Mouse (Mus musculus) limb, embryonic 10.5 days (tissue): ENCODE measurements around the gene Cpz. TPM values are rescaled to one million over a fixed set of nuclear protein-coding genes. Genes with fewer than 3 reads are reported as not detected.
A peak's percentile ranks its signal among the peaks of the same experiment; 100 is the strongest.

ENCODE experiments used
- DNase-seq: peaks from one replicate; pipeline ENCODE4 v3.0.0-alpha.2; 2017; ENCODE audit warnings: low spot score
- H3K27ac ChIP-seq: fragments of 300-500 bp; sonication (generic); 2 replicates; pipeline ENCODE4 v1.5.1; 2016; ENCODE audit warnings: mild to moderate bottlenecking
- H3K27me3 ChIP-seq: fragments of 300-500 bp; sonication (generic); 2 replicates; pipeline ENCODE4 v1.6.1; 2016; ENCODE audit warnings: low read depth, mild to moderate bottlenecking; ENCODE audit not compliant: poor library complexity, severe bottlenecking
- H3K36me3 ChIP-seq: fragments of 300-500 bp; sonication (generic); 2 replicates; pipeline ENCODE4 v1.6.1; 2016; ENCODE audit warnings: mild to moderate bottlenecking, moderate library complexity
- H3K4me1 ChIP-seq: fragments of 300-500 bp; sonication (generic); 2 replicates; pipeline ENCODE4 v1.6.1; 2016
- H3K4me3 ChIP-seq: fragments of 300-500 bp; sonication (generic); 2 replicates; pipeline ENCODE4 v1.5.1; 2016; ENCODE audit warnings: mild to moderate bottlenecking, moderate library complexity
- H3K9me3 ChIP-seq: fragments of 300-500 bp; sonication (generic); replicated peaks from 2 replicates; pipeline ENCODE4 v1.6.1; 2016; ENCODE audit warnings: mild to moderate bottlenecking
- WGBS: fragments of 180-500 bp; shearing (Covaris S2); methylation state at CpG from one replicate; pipeline ENCODE4 v1.1.7; 2016; 5-methylcytosine and 5-hydroxymethylcytosine counted together
- polyA plus RNA-seq: library from polyadenylated mRNA; unstranded; fragments of >200 nt; fragmentation: Nextera tagmentation; extraction: Ambion mirVana; gene quantifications from 2 replicates; pipeline ENCODE4 v1.2.1, GENCODE M21; 2016

Gene Cpz
- polyA plus RNA-seq, 1 experiment from 2014 or later, result 4.2 TPM

GRCm38 (mm10) chr5:35551855-35552837 is 26.6 kb upstream of the Cpz start:
- H3K36me3 ChIP-seq, result peaks cover 30% of the 10 kb centered on the region
- no peak overlapping the region for H3K4me3 ChIP-seq
- H3K27me3 ChIP-seq, result no peaks in the 10 kb centered on the region
- H3K4me1 ChIP-seq, result peaks cover 13% of the 10 kb centered on the region
- WGBS, result 48% methylated on average over 7 of the region's 7 CpGs
- DNase-seq, result no peak
- H3K27ac ChIP-seq, result no peak overlapping the region
- H3K9me3 ChIP-seq, result no peaks in the 10 kb centered on the region

GRCm38 (mm10) chr5:35546127-35546526 is 20.6 kb upstream of the Cpz start:
- Histone ChIP-seq H3K9me3 (no peaks in the 10 kb centered on the region), H3K27me3 (no peaks in the 10 kb centered on the region; the same call in 1 of the 2 replicates), H3K27ac (no peak overlapping the region), H3K36me3 (no peaks in the 10 kb centered on the region), H3K4me3 (no peak overlapping the region), H3K4me1 (peaks cover 4% of the 10 kb centered on the region)
- DNase-seq, result no peak

- Histone ChIP-seq H3K4me3 (no peak overlapping the region), H3K27me3 (no peaks in the 10 kb centered on the region; the same call in 1 of the 2 replicates), H3K27ac (peak overlapping the region; percentile 76), H3K4me1 (peaks cover 13% of the 10 kb centered on the region), H3K36me3 (no peaks in the 10 kb centered on the region), H3K9me3 (no peaks in the 10 kb centered on the region)
- DNase-seq, result peak; percentile 42
- WGBS, result 72% methylated on average over 4 of the region's 4 CpGs
Measured at GRCm38 (mm10) chr5:35541059-35541790, 15.7 kb upstream of the Cpz start.

GRCm38 (mm10) chr5:35540555-35540954 is 15.1 kb upstream of the Cpz start:
- peaks cover 13% of the 10 kb centered on the region for H3K4me1 ChIP-seq
- 62% methylated on average over 5 of the region's 5 CpGs for WGBS
- H3K9me3 ChIP-seq, result no peaks in the 10 kb centered on the region
- no peaks in the 10 kb centered on the region; the same call in 1 of the 2 replicates for H3K27me3 ChIP-seq
- no peak overlapping the region for H3K4me3 ChIP-seq
- no peak for DNase-seq
- no peaks in the 10 kb centered on the region for H3K36me3 ChIP-seq
- H3K27ac ChIP-seq, result peak overlapping the region; percentile 76; the same call in 1 of the 2 replicates

- no peak overlapping the region for H3K27ac ChIP-seq
- H3K36me3 ChIP-seq, result no peaks in the 10 kb centered on the region
- WGBS, result 72% methylated on average over 4 of the region's 4 CpGs
- H3K27me3 ChIP-seq, result no peaks in the 10 kb centered on the region; the same call in 1 of the 2 replicates
- no peaks in the 10 kb centered on the region for H3K9me3 ChIP-seq
- H3K4me3 ChIP-seq, result no peak overlapping the region
- no peak for DNase-seq
- H3K4me1 ChIP-seq, result peaks cover 13% of the 10 kb centered on the region
Measured at GRCm38 (mm10) chr5:35539576-35539975, 14.1 kb upstream of the Cpz start.

- Histone ChIP-seq H3K4me3 (no peak overlapping the region), H3K27me3 (no peaks in the 10 kb centered on the region), H3K4me1 (peaks cover 13% of the 10 kb centered on the region), H3K27ac (no peak overlapping the region), H3K9me3 (no peaks in the 10 kb centered on the region), H3K36me3 (no peaks in the 10 kb centered on the region)
- no peak for DNase-seq
- 85% methylated on average over 3 of the region's 3 CpGs for WGBS
Measured at GRCm38 (mm10) chr5:35538022-35538421, 12.5 kb upstream of the Cpz start.

- H3K36me3 ChIP-seq, result no peaks in the 10 kb centered on the region
- 79% methylated on average over 1 of the region's 1 CpGs for WGBS
- H3K27me3 ChIP-seq, result no peaks in the 10 kb centered on the region
- no peak overlapping the region for H3K27ac ChIP-seq
- no peaks in the 10 kb centered on the region for H3K9me3 ChIP-seq
- peaks cover 13% of the 10 kb centered on the region for H3K4me1 ChIP-seq
- H3K4me3 ChIP-seq, result no peak overlapping the region
- DNase-seq, result no peak
Measured at GRCm38 (mm10) chr5:35537474-35537873, 12.0 kb upstream of the Cpz start.

GRCm38 (mm10) chr5:35536271-35536670 is 10.8 kb upstream of the Cpz start:
- no peak overlapping the region for H3K4me3 ChIP-seq
- no peaks in the 10 kb centered on the region for H3K9me3 ChIP-seq
- no peaks in the 10 kb centered on the region for H3K36me3 ChIP-seq
- peaks cover 11% of the 10 kb centered on the region for H3K4me1 ChIP-seq
- H3K27ac ChIP-seq, result no peak overlapping the region
- DNase-seq, result no peak
- no peaks in the 10 kb centered on the region for H3K27me3 ChIP-seq
- WGBS, result 64% methylated on average over 3 of the region's 3 CpGs

- Histone ChIP-seq H3K4me1 (peaks cover 10% of the 10 kb centered on the region), H3K36me3 (no peaks in the 10 kb centered on the region), H3K27me3 (peaks cover 1% of the 10 kb centered on the region; the same call in 1 of the 2 replicates), H3K9me3 (no peaks in the 10 kb centered on the region), H3K27ac (no peak overlapping the region), H3K4me3 (no peak overlapping the region)
- DNase-seq, result peak; percentile 86
- 13% methylated on average over 10 of the region's 10 CpGs for WGBS
Measured at GRCm38 (mm10) chr5:35531586-35531985, 6.1 kb upstream of the Cpz start.

GRCm38 (mm10) chr5:35530442-35530841 is 4.9 kb upstream of the Cpz start:
- DNase-seq, result peak; percentile 75
- no peak overlapping the region for H3K27ac ChIP-seq
- peaks cover 22% of the 10 kb centered on the region for H3K4me1 ChIP-seq
- no peaks in the 10 kb centered on the region for H3K9me3 ChIP-seq
- no peak overlapping the region for H3K4me3 ChIP-seq
- H3K36me3 ChIP-seq, result no peaks in the 10 kb centered on the region
- peaks cover 13% of the 10 kb centered on the region for H3K27me3 ChIP-seq
- WGBS, result 21% methylated on average over 4 of the region's 4 CpGs

- H3K4me3 ChIP-seq, result peak overlapping the region; percentile 54; the same call in 1 of the 2 replicates
- H3K36me3 ChIP-seq, result no peaks in the 10 kb centered on the region
- H3K27ac ChIP-seq, result 0 out of 2 replicates have a peak overlapping the region, but pooled peaks have one; percentile 79
- WGBS, result 70% methylated on average over 2 of the region's 2 CpGs
- H3K4me1 ChIP-seq, result peaks cover 38% of the 10 kb centered on the region
- DNase-seq, result peak; percentile 56
- H3K27me3 ChIP-seq, result peaks cover 67% of the 10 kb centered on the region
- no peaks in the 10 kb centered on the region for H3K9me3 ChIP-seq
Measured at GRCm38 (mm10) chr5:35524381-35524780, 1.1 kb downstream of the Cpz start.

- H3K4me1 ChIP-seq, result peaks cover 37% of the 10 kb centered on the region
- no peaks in the 10 kb centered on the region for H3K36me3 ChIP-seq
- no peak overlapping the region for H3K27ac ChIP-seq
- H3K27me3 ChIP-seq, result peaks cover 67% of the 10 kb centered on the region
- WGBS, result 4% methylated on average over 5 of the region's 5 CpGs
- no peak overlapping the region for H3K4me3 ChIP-seq
- no peaks in the 10 kb centered on the region for H3K9me3 ChIP-seq
- DNase-seq, result peak; percentile 85
Measured at GRCm38 (mm10) chr5:35523735-35524134, 1.8 kb downstream of the Cpz start.

GRCm38 (mm10) chr5:35516781-35517180 is 8.7 kb downstream of the Cpz start:
- 92% methylated on average over 11 of the region's 11 CpGs for WGBS
- no peaks in the 10 kb centered on the region for H3K4me1 ChIP-seq
- no peak overlapping the region for H3K4me3 ChIP-seq
- H3K27me3 ChIP-seq, result peaks cover 28% of the 10 kb centered on the region
- no peak for DNase-seq
- H3K9me3 ChIP-seq, result no peaks in the 10 kb centered on the region
- no peak overlapping the region for H3K27ac ChIP-seq
- no peaks in the 10 kb centered on the region for H3K36me3 ChIP-seq
